Mouse (Mus musculus): Measurements from ENCODE around the gene Mylk.

- no peak for TF ChIP-seq GATA1 (IDR thresholded peaks at IDR 0.05; ENCODE audit: borderline replicate concordance, low read length)
- no peak for TF ChIP-seq FLI1 (IDR thresholded peaks at IDR 0.05; ENCODE audit: low read length)
These were observed 116.8 kb downstream of the Mylk start for GRCm38 (mm10) chr16:34861744-34862365.

All from megakaryocyte, embryonic 14.5 days (primary cell).